Comparison of ENCODE assay signal across 28 mouse cellular contexts in genomic region chr14:52066135-52066534, GRCm38 (mm10). TPM values are rescaled to one million over a fixed set of nuclear protein-coding genes. Genes with fewer than 3 reads are reported as not detected.
A peak's percentile ranks its signal among the peaks of the same experiment; 100 is the strongest.
DNase-seq lines count a peak whose midpoint lies in the region; ATAC-seq and TF ChIP-seq lines count a peak whose summit lies in the region.
"Had no signal": no experiment of that assay in that cellular context is flagged by ENCODE, and none has a peak within 500 bp of the region (broad histone marks: within the 10 kb centered on the region; RNA-seq: fewer than 3 reads in every experiment).

No protein-coding gene starts in this region.

- peak overlapping the region; percentile 84 for H3K27ac ChIP-seq in ES-Bruce4 (ENCODE audit: insufficient read depth, low read length)
- H3K27ac ChIP-seq in liver, embryonic 12.5 days, result no peak overlapping the region
- H3K27ac ChIP-seq: embryonic facial prominence, embryonic 10.5 days; embryonic facial prominence, embryonic 12.5 days; forebrain, embryonic 13.5 days; forebrain, embryonic 15.5 days had no signal

- 46% methylated on average over 4 of the region's 4 CpGs for WGBS in liver, embryonic 12.5 days (ENCODE audit: insufficient replicate concordance)

- no peaks in the 10 kb centered on the region for H3K27me3 ChIP-seq in ES-Bruce4 (ENCODE audit: control insufficient read depth, insufficient read depth, low read length, poor library complexity, severe bottlenecking)
- H3K27me3 ChIP-seq in liver, embryonic 12.5 days (replicated peaks), result peaks cover 5% of the 10 kb centered on the region
- H3K27me3 ChIP-seq: embryonic facial prominence, embryonic 12.5 days; forebrain, embryonic 13.5 days; forebrain, embryonic 15.5 days; Patski had no signal

- DNase-seq in ES-CJ7 (ENCODE audit: low read depth, low spot score) (peak; percentile 98), R1 (ENCODE audit: low read depth, low spot score) (peak; percentile 97)
- DNase-seq in cerebellum, postnatal 25 days, result no peak
- DNase-seq: adrenal gland, postnatal 10 days; adrenal gland, postnatal 25 days; cerebellum, adult 11 months; cerebellum, adult 18-20 months; cerebellum, adult 8-10 months; cerebellum, adult 9-11 months; cerebellum, postnatal 14 days; forebrain, postnatal 0 days had no signal

- ATAC-seq in monocyte, adult 5-6 weeks (replicated peaks; ENCODE audit: insufficient number of reproducible peaks, low FRiP score, low TSS enrichment, poor library complexity, severe bottlenecking), result no peak
- ATAC-seq in liver, embryonic 12.5 days, result no peak
- ATAC-seq: activated CD4-positive, CD25-positive, alpha-beta regulatory T cell, adult 4 months; forebrain, embryonic 13.5 days; forebrain, embryonic 15.5 days; forebrain, postnatal 0 days; Patski had no signal

- peaks cover 3% of the 10 kb centered on the region for H3K4me1 ChIP-seq in ES-Bruce4 (ENCODE audit: control insufficient read depth, insufficient read depth, low read length)
- no peaks in the 10 kb centered on the region for H3K4me1 ChIP-seq in liver, embryonic 12.5 days
- H3K4me1 ChIP-seq: embryonic facial prominence, embryonic 10.5 days; embryonic facial prominence, embryonic 12.5 days; forebrain, embryonic 13.5 days; forebrain, embryonic 15.5 days had no signal

- no peaks in the 10 kb centered on the region for H3K36me3 ChIP-seq in ES-Bruce4 (ENCODE audit: control insufficient read depth, insufficient read depth, low read length, poor library complexity, severe bottlenecking)
- H3K36me3 ChIP-seq in liver, embryonic 12.5 days, result peaks cover 9% of the 10 kb centered on the region

- H3K4me2 ChIP-seq in liver, embryonic 12.5 days, result no peak overlapping the region
- H3K4me2 ChIP-seq: embryonic facial prominence, embryonic 12.5 days; forebrain, embryonic 13.5 days; forebrain, embryonic 15.5 days had no signal

- H3K4me3 ChIP-seq in ES-Bruce4 (ENCODE audit: low read depth, low read length), result no peak overlapping the region
- H3K4me3 ChIP-seq in liver, embryonic 12.5 days, result no peak overlapping the region
- H3K4me3 ChIP-seq: embryonic facial prominence, embryonic 10.5 days; embryonic facial prominence, embryonic 12.5 days; forebrain, embryonic 13.5 days; forebrain, embryonic 15.5 days had no signal

- TF ChIP-seq POLR2A in ES-Bruce4 (IDR thresholded peaks at IDR 0.05; ENCODE audit: insufficient read depth, low read length), result no peak

- TF ChIP-seq CTCF in ES-Bruce4 (IDR thresholded peaks at IDR 0.05; ENCODE audit: low read depth, low read length), result no peak

- peak; percentile 69 for TF ChIP-seq EP300 in ES-Bruce4 (IDR thresholded peaks at IDR 0.05; ENCODE audit: insufficient read depth, low read depth, low read length)

- H3K9me3 ChIP-seq in ES-Bruce4 (replicated peaks; ENCODE audit: control insufficient read depth, insufficient read depth, low read length, poor library complexity, severe bottlenecking), result no peaks in the 10 kb centered on the region
- H3K9me3 ChIP-seq in liver, embryonic 12.5 days (replicated peaks), result no peaks in the 10 kb centered on the region
- H3K9me3 ChIP-seq: embryonic facial prominence, embryonic 10.5 days; embryonic facial prominence, embryonic 12.5 days; forebrain, embryonic 13.5 days; forebrain, embryonic 15.5 days; G1E had no signal

- no peak overlapping the region for H3K9ac ChIP-seq in ES-Bruce4 (ENCODE audit: low read depth, poor library complexity, severe bottlenecking)
- H3K9ac ChIP-seq in liver, embryonic 12.5 days, result no peak overlapping the region
- H3K9ac ChIP-seq: embryonic facial prominence, embryonic 12.5 days; forebrain, embryonic 13.5 days; forebrain, embryonic 15.5 days; forebrain, postnatal 0 days had no signal

RNA-seq across cellular contexts. Expression of gene Olfr221, which starts 23.9 kb away (rescaled TPM):
- not detected in 2 replicates for polyA plus RNA-seq in ES-Bruce4 (2011; ENCODE audit: insufficient read depth, insufficient read length, low read depth, missing spikeins)
- total RNA-seq in monocyte, adult 5-6 weeks (2017), result not detected in 3 replicates
- not detected in 2 replicates for polyA plus RNA-seq in liver, embryonic 12.5 days (2016; fragmentation: Nextera tagmentation; extraction: Ambion mirVana)
- total RNA-seq: adrenal gland, adult 18-20 months; adrenal gland, postnatal 10 days; adrenal gland, postnatal 25 days; adrenal gland, postnatal 4 days; forebrain, postnatal 0 days had no signal
- polyA plus RNA-seq: activated CD4-positive, CD25-positive, alpha-beta regulatory T cell, adult 4 months; brain, embryonic 14.5 days; C2C12; cortical plate, adult 2 months; embryonic facial prominence, embryonic 10.5 days; embryonic facial prominence, embryonic 12.5 days; embryonic facial prominence, embryonic 14.5 days; forebrain, embryonic 11.5 days; forebrain, embryonic 13.5 days; forebrain, embryonic 15.5 days; forebrain, postnatal 0 days; G1E; Patski had no signal

RNA-seq across cellular contexts. Expression of gene Hnrnpc, which starts 37.7 kb away (rescaled TPM):
- 949 and 975 TPM in 2 replicates for polyA plus RNA-seq in ES-Bruce4 (2011; ENCODE audit: insufficient read depth, insufficient read length, low read depth, missing spikeins)
- 287 to 397 TPM (median 370 TPM) in 3 replicates for total RNA-seq in monocyte, adult 5-6 weeks (2017)
- 438 and 448 TPM in 2 replicates for polyA plus RNA-seq in liver, embryonic 12.5 days (2016; fragmentation: Nextera tagmentation; extraction: Ambion mirVana)

RNA-seq across cellular contexts. Expression of gene Rpgrip1, which starts 44.4 kb away (rescaled TPM):
- 6.7 and 9.0 TPM in 2 replicates for polyA plus RNA-seq in ES-Bruce4 (2011; ENCODE audit: insufficient read depth, insufficient read length, low read depth, missing spikeins)
- 10.6 to 12.6 TPM (median 12.3 TPM) in 3 replicates for total RNA-seq in monocyte, adult 5-6 weeks (2017)
- polyA plus RNA-seq in liver, embryonic 12.5 days (2016; fragmentation: Nextera tagmentation; extraction: Ambion mirVana), result 58.2 and 62.1 TPM in 2 replicates

RNA-seq across cellular contexts. Expression of gene Zfp219, which starts 45.6 kb away (rescaled TPM):
- 64.5 and 69.1 TPM in 2 replicates for polyA plus RNA-seq in ES-Bruce4 (2011; ENCODE audit: insufficient read depth, insufficient read length, low read depth, missing spikeins)
- 7.1 to 11.0 TPM (median 8.5 TPM) in 3 replicates for total RNA-seq in monocyte, adult 5-6 weeks (2017)
- 15.3 and 15.8 TPM in 2 replicates for polyA plus RNA-seq in liver, embryonic 12.5 days (2016; fragmentation: Nextera tagmentation; extraction: Ambion mirVana)

RNA-seq across cellular contexts. Expression of gene Tmem253, which starts 50.7 kb away (rescaled TPM):
- polyA plus RNA-seq in ES-Bruce4 (2011; ENCODE audit: insufficient read depth, insufficient read length, low read depth, missing spikeins), result 1.3 and 1.9 TPM in 2 replicates
- 0.97 TPM in 1 of 3 replicates, not detected in the others for total RNA-seq in monocyte, adult 5-6 weeks (2017)
- polyA plus RNA-seq in liver, embryonic 12.5 days (2016; fragmentation: Nextera tagmentation; extraction: Ambion mirVana), result 0.32 and 0.39 TPM in 2 replicates

Comparison
In these comparisons a context has a peak if more than half of its experiments do, and no peak if none do; other contexts are left out.
1. DNase-seq: peak in ES-CJ7 (single experiment) and R1 (single experiment); none in cerebellum, postnatal 25 days (0 of 2).